Mouse (Mus musculus): ENCODE results near the gene Mfap3.
"Not testable (repeated sequence)": the region's sequence is repeated elsewhere in the genome, so short reads cannot be mapped to it uniquely, and the experiment has no call there.

Gene Mfap3

DNA sequence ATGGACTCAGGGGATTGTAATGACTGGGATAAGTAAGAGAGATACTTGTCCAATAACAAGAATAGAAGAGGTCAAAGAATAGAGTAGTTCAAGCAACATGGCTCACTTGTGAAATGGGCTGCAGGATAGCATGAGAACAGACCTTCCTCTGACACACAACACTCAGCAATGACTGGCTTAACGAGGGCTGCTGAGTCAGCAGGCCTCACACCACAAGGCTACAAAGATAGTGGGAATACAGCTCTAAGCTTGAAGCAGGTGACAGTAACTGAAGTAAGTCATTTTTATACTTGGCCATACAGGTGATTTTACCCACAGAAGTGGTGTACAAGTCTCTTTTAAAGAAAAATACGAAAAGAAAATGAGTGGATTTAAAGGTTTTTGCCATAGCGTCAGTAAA lies 7.4 kb downstream of the Mfap3 start:
- no peak for ATAC-seq (ENCODE audit: insufficient number of reproducible peaks, low FRiP score, low TSS enrichment)

DNA sequence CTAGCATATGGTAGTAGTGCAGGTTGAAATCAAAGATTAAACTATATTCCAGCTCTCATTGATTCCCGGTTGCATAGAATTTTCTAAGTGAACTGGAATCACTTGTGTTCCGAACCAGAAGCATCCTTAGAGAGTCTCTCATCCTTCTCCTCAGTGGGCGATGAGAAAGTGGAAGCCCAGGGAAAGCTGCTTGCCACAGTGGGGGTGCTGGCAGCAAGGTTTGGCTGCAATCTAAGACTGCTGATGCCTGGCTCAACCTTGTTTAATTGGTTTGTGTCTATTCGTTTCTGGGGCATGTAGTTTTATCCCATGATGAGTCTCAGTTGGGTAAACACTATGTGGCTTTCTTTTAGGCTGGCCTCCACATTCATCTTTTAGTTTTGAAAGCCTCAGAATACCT lies 9.0 kb downstream of the Mfap3 start:
- no peak for ATAC-seq (ENCODE audit: insufficient number of reproducible peaks, low FRiP score, low TSS enrichment)

DNA sequence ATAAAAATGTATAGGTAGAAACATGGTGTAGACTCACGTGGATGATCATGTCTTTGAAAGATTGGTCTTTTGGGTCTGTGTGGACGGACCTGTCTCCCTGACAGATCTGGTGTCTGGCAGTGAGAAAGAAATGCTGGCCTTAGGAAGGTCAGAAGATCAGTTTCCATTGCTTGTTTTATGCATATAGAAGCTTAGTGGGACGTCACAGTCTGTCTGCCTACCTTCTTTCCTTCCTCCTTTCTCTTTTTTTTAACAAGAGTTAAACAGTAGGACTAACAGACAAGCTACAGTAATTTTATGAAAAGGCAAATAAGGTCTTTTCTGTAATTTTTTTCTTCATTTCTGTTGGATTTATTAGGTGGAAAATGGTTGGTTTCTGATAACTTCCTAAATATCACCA lies 10.6 kb downstream of the Mfap3 start:
- ATAC-seq (ENCODE audit: insufficient number of reproducible peaks, low FRiP score, low TSS enrichment) = no peak

DNA sequence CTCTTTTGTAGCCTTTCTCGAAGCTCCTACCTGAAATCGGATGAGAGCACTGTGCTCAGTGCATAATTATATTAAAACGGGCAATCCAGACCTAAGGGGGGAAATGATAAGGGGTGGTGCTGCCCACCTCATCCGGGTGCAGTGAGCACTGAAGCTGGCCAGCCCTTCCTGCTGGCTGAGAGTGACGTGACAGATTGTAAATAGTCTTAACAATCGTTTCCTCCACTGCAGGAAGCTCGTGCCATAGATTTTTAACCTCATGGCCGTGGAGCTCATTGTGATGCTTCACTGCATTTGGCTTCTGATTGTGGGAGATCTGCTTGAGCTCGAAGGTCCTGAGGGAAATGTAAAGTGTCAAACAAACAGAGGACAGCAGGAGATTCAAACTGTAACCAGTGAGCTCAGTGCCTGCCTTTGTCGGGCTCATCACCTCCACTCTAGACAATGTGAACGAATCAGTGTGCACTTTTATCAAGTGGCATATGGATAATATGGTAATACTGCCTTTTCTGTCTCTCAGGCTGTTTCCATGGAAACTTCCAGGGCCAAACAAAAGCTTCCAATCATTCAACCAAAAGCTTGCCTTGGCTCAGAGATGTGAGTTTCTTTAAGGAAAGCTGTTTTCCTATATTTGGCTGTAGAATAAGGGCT lies 13.0 kb downstream of the Mfap3 start:
- no peak for ATAC-seq (ENCODE audit: insufficient number of reproducible peaks, low FRiP score, low TSS enrichment)

DNA sequence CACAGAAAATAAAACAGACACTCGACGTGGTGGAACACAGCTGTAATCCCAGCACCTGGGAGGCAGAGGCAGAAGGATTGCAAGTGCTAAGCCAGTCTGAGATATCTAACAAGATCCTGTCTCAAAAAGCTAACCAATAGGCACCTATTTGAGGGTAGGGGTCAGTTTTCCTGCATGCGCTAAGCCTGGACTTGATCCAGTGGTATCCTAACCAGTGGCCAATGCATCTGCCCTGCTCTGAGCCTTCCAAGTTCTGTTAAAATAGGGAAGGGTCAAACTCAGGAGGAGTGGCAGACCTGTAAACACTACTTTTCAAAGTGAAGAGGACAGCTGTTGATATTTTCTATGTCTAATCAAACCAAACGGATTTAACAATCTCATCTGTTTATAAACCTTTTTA lies 13.8 kb downstream of the Mfap3 start:
- ATAC-seq (ENCODE audit: insufficient number of reproducible peaks, low FRiP score, low TSS enrichment) = no peak

DNA sequence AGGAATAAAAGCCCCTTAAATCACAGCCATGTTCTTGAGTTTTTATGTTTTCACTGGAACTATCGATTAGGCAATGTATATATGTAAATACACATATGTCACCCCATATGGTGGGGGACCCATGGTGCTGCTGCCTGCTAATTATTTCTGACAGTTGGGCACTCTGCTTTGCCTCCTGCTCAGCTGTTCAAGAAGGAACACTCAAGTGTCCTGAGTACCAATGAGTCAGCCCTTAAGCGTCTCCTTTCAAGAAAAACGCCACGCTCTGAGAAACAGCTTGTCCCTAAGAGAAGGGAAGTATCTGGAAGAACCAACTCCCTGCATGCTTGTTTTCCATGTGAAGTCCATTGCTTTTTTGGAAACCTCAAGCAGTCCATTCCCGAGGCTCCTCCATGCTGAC lies 17.4 kb downstream of the Mfap3 start:
- ATAC-seq (ENCODE audit: insufficient number of reproducible peaks, low FRiP score, low TSS enrichment) = no peak

DNA sequence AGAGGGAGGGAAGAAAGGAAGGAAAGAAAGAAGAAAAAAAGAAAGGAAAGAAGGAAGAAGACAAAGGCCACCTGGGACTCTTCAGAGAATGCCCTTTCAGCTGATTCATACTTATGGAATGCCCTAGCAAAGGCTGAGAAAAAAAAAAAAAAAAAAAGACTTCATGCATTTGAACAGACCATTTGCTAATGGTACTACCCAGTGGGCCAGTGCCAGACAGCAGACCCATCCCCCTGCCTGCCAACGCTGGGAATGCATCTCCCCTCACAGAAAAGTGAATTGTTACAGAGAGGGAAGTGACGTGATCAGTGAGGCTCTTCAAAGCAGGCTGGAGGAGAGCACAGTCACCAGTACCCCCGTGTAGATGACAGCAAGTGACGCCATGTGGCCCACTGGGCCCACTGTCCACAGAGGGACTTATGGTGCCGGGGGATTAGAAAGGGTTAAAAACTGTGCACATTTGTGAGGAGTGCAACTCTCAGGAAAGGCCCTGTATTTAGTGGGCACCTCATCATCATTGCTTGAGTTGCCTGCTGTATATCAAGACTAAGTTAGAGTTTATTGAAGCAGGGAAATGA lies 21.5 kb downstream of the Mfap3 start:
- no peak for ATAC-seq (ENCODE audit: insufficient number of reproducible peaks, low FRiP score, low TSS enrichment)

DNA sequence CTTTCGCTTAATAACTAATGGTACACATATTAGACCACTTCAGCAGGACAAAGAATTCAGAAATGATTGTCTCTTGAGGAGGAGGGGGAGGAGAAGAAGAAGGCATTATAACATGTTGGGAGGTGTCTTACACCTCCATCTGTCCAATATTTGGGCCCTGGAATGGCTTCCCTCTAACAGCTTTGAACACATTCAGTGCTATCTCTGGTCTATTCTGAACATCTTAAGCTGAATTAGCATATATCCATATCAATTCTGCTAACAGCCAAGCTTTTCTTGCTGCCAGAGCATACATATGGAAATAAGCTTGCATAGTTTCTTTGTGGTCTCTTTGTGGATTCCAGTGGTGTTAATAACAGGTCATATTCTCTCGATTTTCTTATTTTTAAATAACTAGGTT lies 22.2 kb downstream of the Mfap3 start:
- ATAC-seq (ENCODE audit: insufficient number of reproducible peaks, low FRiP score, low TSS enrichment) = no peak

DNA sequence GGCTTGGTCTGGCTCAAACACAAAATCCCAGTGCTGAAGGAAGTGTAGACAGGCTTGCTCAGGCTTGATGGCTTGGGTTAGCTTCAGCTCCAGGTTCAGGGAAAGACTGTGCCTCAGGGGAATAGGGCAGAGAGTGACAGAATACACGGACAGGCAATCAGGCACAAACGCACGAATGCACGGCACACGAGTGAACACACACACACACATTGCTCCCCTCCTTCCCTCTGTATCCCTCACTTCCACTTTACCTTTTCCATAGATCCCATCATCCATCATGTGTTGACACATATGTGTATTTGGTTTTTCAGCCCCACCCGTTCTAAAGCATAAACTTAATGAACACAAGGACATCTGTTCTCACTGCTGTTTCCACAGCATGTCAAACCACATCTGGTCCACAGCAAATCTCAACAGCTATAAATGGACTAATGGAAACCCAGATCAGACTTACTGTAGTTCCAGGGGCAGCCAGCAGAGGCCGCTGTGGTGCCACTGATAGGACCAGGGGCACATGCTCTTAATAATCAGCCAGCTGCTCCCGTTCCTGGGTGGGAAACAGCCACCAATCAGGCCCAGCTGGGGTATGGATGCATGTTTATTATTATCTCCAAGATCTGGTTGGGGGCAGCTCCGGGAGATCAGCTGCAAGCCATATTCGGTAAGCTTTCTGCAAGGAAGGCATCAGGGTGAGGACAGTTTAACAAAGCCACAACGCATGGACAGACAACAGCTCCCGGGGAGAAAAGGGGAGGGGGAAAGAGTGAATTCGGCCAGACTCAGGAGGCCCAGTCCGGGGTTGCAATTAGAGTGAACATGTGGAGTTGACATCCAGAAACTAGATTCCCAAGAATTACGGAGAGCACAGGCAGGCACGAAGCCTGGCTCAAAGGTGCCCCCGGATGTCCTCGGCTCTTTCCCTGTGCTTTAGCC lies 30.4 kb downstream of the Mfap3 start:
- peak; percentile 26; the same call in 1 of the 2 replicates for ATAC-seq (ENCODE audit: insufficient number of reproducible peaks, low FRiP score, low TSS enrichment)

DNA sequence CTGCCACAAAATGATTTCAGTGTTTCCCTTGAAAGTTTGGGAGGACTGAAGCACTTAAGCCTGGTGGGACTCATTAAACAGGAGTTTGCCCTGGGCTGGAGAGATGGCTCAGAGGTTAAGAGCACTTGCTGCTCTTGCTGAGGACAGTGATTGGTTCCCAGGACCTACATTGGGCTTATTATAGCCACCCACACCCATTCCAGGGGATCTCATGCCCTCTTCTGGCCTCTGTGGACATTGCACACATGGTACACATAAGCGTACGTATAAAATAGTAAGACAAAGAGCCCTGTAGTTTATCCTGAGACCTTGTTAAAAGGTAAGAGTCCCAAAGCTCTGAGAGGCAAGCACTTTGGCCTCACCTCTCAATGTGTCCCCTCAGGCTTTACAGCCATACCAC lies 31.8 kb downstream of the Mfap3 start:
- ATAC-seq (ENCODE audit: insufficient number of reproducible peaks, low FRiP score, low TSS enrichment) = no peak

DNA sequence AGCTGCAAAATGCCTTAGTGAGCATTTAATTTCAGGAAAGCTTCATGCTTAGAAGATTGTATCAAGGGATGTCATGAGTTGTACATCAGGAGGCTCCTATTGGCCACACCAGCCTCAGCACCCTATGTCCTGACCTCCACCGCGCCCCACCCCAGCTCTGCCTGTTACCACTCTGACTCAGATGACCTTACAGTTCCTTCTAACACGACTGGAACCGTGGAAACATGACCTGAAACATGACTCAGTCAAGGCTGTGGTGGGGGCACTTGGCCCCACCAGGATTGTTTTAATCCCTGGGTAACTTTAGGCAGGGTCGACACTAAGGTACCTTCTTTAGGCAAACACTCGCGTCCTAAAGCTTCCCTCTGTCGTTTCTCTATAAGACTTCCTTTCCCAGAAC lies 32.6 kb downstream of the Mfap3 start:
- ATAC-seq (ENCODE audit: insufficient number of reproducible peaks, low FRiP score, low TSS enrichment) = no peak

DNA sequence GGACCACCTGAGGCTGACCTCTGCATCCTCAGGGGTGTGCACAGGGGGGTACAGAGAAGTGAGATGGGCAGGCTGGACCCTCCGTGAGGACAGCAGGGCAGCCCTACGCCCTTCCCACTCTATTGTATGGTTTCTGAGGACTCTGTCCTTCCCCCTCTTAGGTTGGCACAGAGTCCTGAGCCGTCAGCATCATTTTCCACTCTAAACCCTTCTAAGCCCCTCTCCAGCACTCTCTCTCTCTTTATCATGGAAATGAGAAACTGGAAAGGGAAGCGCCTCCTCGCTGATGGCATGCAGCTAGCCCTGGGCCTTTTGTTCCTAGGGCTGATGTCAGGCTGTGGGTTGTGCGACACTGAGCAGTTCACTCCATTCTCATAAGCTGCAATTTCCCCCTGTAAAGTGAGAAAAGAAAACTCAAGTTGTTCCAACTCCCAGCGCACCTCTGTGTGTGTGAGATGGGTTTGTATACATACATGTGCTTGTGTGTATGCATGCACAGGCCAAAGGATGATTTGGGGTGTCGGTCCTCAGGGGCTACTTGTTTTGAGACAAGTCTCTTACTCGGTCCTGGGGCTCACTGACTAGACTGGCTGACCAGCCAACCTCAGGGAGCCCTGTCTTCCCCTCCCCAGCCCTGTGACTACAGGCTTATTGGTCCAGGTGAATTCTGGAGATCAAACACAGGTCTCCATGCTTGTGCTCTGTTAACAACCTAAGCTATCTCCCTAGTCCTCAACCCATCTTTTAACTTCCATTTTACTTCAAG lies 34.7 kb downstream of the Mfap3 start:
- no peak for ATAC-seq (ENCODE audit: insufficient number of reproducible peaks, low FRiP score, low TSS enrichment)

DNA sequence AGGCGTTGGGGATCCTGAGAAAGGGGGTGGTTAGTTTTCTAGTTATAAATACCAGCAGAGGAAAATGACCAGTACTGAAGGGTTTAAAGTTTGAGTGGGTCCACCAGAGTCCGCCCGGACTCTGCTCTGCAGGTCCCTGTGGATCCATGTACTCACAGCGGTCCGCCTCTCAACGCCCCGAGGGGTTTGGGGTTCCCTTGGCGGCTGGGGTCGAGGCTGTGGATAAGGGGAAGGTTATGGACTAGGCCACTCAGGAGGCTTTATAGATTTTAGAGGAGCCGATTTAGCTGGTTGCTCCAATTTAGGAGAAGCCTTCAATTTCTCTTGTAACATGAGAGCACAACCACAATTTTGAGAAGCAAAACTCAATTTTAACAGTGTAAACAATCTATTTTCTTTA lies 39.5 kb downstream of the Mfap3 start:
- ATAC-seq (ENCODE audit: insufficient number of reproducible peaks, low FRiP score, low TSS enrichment) = not testable (repeated sequence)

DNA sequence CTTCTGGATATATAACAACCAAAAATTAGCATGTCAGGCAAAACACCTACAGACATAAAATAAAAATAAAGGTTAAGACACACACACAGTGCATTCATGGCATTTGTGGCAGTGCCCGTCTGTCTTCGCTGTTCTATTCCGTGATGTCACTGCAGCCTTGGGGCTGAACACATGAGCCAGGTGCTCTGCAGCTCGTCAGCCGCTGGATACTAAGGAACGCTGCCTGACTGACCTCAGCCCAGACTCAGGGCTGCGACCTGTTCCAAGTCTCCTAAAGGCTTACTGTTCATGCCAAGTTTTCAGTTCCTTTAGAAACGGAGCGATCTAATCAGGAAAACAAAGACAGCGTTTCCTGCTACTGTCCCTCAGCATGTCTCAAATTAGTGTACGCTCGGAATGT lies 46.1 kb downstream of the Mfap3 start:
- no peak for ATAC-seq (ENCODE audit: insufficient number of reproducible peaks, low FRiP score, low TSS enrichment)

DNA sequence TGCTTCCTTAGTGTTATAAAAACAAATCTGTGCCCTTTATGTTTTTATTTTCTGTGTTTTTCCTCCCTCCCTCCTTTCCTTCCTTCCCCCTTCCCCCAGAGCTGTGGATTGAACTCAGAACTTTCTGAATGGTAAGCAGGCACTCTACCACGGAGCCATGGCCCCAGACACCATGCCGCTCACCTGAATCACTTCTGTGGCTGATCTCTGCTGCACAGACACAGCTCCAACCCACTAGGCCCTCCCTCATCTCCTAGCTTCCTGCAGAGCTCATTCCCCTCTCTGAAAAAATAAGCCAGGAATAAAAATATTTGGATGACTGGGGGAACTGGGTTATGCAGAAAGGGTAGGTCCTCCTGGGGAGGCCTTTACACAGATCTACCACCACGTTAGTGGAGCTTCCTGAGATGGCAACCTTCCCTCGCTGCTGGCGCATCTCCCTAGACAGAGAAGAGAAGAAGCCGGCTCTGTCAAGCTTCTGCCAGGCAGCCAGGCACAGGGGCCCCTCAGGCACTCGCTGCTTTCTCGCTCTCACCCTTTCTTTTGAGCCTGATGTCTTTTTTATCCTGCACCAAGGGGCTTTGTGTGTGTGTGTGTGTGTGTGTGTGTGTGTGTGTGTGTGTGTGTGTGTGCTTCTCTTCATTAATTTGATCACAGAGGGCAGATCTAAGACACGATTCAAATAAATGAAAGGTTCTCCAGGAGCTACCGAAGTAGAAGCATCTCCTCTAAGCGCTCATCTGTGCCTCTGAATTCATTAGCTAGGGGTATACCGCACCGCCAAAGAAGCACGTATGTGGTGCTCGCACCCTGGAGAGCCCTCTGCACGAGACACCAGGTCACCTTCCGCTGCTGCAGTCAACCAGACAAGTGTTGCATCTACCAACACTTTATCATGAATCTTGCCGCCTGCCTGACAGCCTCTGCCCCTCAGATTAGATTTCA lies 47.9 kb downstream of the Mfap3 start:
- ATAC-seq (ENCODE audit: insufficient number of reproducible peaks, low FRiP score, low TSS enrichment) = no peak

DNA sequence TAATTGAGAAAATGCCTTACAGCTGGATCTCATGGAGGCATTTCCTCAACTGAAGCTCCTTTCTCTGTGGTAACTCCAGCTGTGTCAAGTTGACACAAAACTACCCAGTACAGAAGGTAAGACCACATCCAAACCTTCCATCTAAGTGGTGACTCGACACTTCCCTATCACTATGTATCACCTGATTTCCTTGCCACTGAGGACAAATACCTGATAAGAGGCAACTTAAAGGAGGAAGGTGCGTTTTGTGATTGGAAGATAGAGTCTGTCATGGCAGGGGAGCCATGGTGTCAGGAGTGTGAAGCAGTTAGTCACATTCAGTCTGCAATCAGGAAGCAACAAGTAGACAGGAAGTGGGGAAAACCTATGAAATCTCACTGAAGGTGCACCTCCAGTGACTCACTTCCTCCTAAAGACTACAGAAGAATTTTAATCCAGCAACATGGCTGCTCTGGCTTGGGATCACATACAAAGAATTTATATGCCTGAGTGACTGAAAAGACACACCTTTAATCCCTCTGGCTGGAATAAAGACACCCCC lies 50.6 kb downstream of the Mfap3 start:
- ATAC-seq (ENCODE audit: insufficient number of reproducible peaks, low FRiP score, low TSS enrichment) = no peak

DNA sequence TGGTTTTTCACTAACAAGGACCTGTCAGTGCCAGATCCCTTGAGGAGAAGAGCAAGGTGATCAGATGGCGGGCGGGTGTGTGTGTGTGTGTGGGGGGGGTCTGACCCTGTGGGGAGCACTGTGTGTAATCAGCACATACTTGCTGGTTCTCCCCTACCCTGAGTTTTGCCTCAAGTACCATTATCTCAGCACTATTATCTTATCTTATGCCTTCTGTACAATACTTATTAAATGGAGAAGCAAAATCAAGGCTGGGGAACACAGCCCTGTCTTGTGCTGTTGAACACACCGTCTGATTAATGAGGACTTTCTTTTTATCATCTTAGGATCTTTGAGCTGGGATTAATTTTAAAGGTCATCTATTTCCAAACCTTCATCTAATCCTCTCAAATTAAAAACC lies 52.6 kb downstream of the Mfap3 start:
- ATAC-seq (ENCODE audit: insufficient number of reproducible peaks, low FRiP score, low TSS enrichment) = no peak

DNA sequence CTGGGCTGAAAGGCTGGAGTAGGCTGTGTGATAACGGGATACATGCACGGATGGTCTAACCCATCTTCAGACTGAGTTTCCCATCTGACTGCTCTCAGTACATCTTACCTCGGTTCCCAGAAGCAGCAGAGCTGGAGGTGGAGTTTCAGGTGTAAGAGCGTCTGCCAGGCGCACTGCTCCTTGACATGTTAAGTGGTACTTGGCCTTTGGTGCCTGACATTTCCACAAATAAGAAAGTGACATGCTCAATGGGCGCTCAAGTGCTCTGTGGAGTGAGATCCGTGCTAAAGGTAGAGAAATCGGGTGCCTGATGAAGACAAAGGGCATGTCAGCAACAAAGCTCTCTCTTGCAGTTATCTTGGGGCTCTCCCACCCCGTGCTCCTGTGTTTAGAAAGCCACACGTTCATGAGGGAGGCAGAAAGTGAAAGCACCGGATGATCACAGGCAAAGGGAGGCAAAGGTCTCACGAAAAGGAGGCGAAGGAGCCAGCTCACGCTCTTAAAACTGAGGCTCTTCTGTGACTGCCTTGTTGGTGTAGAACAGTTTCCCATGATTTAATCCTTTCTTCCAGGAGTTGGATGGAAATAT lies 55.3 kb downstream of the Mfap3 start:
- ATAC-seq (ENCODE audit: insufficient number of reproducible peaks, low FRiP score, low TSS enrichment) = no peak

DNA sequence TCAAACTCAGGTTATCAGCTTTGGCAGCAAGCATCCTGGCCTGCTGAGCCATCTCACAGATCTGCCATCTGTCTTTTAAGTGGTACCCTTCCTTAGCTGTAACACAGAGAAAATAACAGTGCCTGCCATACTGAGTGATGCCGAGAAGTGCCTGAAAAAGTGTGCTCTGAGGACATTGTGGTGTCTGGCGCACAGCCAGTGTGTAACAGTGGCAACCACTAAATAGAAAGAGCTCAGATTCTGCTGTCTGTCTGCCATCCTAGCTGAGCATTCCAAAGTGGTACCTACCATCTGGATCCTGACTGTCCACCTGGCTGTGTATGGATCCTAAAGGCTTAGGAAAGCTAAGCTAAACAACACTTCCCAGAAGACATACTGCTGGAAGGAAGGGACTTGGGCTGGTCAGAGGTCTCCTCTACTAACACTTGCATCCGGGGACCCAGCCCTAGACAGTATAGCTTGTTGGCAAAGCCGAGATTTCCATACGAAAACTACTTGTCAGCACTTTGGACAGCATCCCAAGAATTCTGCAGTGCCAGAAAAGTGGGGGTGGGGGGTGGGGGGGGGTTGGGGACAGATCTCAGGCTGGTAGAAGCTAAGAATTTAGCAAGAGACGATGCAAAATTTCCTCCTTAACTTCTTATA lies 58.5 kb downstream of the Mfap3 start:
- no peak for ATAC-seq (ENCODE audit: insufficient number of reproducible peaks, low FRiP score, low TSS enrichment)
